Mouse (Mus musculus): Measurements from ENCODE around the gene Flt3.

The Flt3 gene

GRCm38 (mm10) chr5:147410585-147410984 lies 10.3 kb upstream of the Flt3 start:
- no peak for DNase-seq (ENCODE audit: low spot score)

- no peak for DNase-seq (ENCODE audit: low spot score)
Observed at GRCm38 (mm10) chr5:147408731-147409130, 8.4 kb upstream of the Flt3 start.

GRCm38 (mm10) chr5:147406135-147406534 lies 5.8 kb upstream of the Flt3 start:
- no peak for DNase-seq (ENCODE audit: low spot score)

GRCm38 (mm10) chr5:147402505-147402904 lies 2.2 kb upstream of the Flt3 start:
- DNase-seq (ENCODE audit: low spot score) = no peak

GRCm38 (mm10) chr5:147401024-147401423 lies 735 bp upstream of the Flt3 start:
- DNase-seq (ENCODE audit: low spot score) = no peak

- DNase-seq (ENCODE audit: low spot score) = no peak
Observed at GRCm38 (mm10) chr5:147400505-147400979, 253 bp upstream of the Flt3 start.

GRCm38 (mm10) chr5:147395050-147395449 lies 5.2 kb downstream of the Flt3 start:
- no peak for DNase-seq (ENCODE audit: low spot score)

GRCm38 (mm10) chr5:147392667-147393213 lies 7.5 kb downstream of the Flt3 start:
- DNase-seq (ENCODE audit: low spot score) = no peak

- DNase-seq (ENCODE audit: low spot score) = no peak
Observed at GRCm38 (mm10) chr5:147390772-147391171, 9.5 kb downstream of the Flt3 start.

- no peak for DNase-seq (ENCODE audit: low spot score)
Observed at GRCm38 (mm10) chr5:147389052-147389451, 11.2 kb downstream of the Flt3 start.

GRCm38 (mm10) chr5:147388376-147389008 lies 11.8 kb downstream of the Flt3 start:
- peak; percentile 62 for DNase-seq (ENCODE audit: low spot score)

- no peak for DNase-seq (ENCODE audit: low spot score)
Observed at GRCm38 (mm10) chr5:147386865-147387264, 13.4 kb downstream of the Flt3 start.

- DNase-seq (ENCODE audit: low spot score) = peak; percentile 49
Observed at GRCm38 (mm10) chr5:147381396-147381795, 18.9 kb downstream of the Flt3 start.

- no peak for DNase-seq (ENCODE audit: low spot score)
Observed at GRCm38 (mm10) chr5:147379481-147379880, 20.8 kb downstream of the Flt3 start.

GRCm38 (mm10) chr5:147370276-147370675 lies 30.0 kb downstream of the Flt3 start:
- no peak for DNase-seq (ENCODE audit: low spot score)

GRCm38 (mm10) chr5:147368221-147368620 lies 32.1 kb downstream of the Flt3 start:
- no peak for DNase-seq (ENCODE audit: low spot score)

- no peak for DNase-seq (ENCODE audit: low spot score)
Observed at GRCm38 (mm10) chr5:147365995-147366765, 34.1 kb downstream of the Flt3 start.

GRCm38 (mm10) chr5:147363054-147363453 lies 37.2 kb downstream of the Flt3 start:
- no peak for DNase-seq (ENCODE audit: low spot score)

GRCm38 (mm10) chr5:147358481-147358880 lies 41.8 kb downstream of the Flt3 start:
- DNase-seq (ENCODE audit: low spot score) = no peak

GRCm38 (mm10) chr5:147357536-147357935 lies 42.8 kb downstream of the Flt3 start:
- DNase-seq (ENCODE audit: low spot score) = peak; percentile 48

- no peak for DNase-seq (ENCODE audit: low spot score)
Observed at GRCm38 (mm10) chr5:147356260-147357055, 43.8 kb downstream of the Flt3 start.

GRCm38 (mm10) chr5:147355788-147356187 lies 44.5 kb downstream of the Flt3 start:
- no peak for DNase-seq (ENCODE audit: low spot score)
